Mouse (Mus musculus) embryonic facial prominence, embryonic 10.5 days (tissue): ENCODE results near the gene Arap1. TPM values are rescaled to one million over a fixed set of nuclear protein-coding genes. Genes with fewer than 3 reads are reported as not detected.

Source experiments
- DNase-seq: peaks from one replicate; pipeline ENCODE4 v3.0.0-alpha.2; 2017; ENCODE audit warnings: low spot score
- H3K27ac ChIP-seq: fragments of 300-500 bp; sonication (generic); replicated peaks from 2 replicates; pipeline ENCODE4 v1.5.1; 2016; ENCODE audit warnings: mild to moderate bottlenecking
- H3K27me3 ChIP-seq: fragments of 300-500 bp; sonication (generic); replicated peaks from 2 replicates; pipeline ENCODE4 v1.6.1; 2016; ENCODE audit warnings: low read depth, mild to moderate bottlenecking; ENCODE audit not compliant: poor library complexity, severe bottlenecking
- H3K36me3 ChIP-seq: fragments of 300-500 bp; sonication (generic); replicated peaks from 2 replicates; pipeline ENCODE4 v1.6.1; 2016; ENCODE audit warnings: mild to moderate bottlenecking, moderate library complexity
- H3K4me1 ChIP-seq: fragments of 300-500 bp; sonication (generic); 2 replicates; pipeline ENCODE4 v1.6.1; 2016
- H3K4me3 ChIP-seq: fragments of 300-500 bp; sonication (generic); 2 replicates; pipeline ENCODE4 v1.5.1; 2016; ENCODE audit warnings: mild to moderate bottlenecking, moderate library complexity
- H3K9me3 ChIP-seq: fragments of 300-500 bp; sonication (generic); 2 replicates; pipeline ENCODE4 v1.6.1; 2016; ENCODE audit warnings: mild to moderate bottlenecking
- WGBS: fragments of 180-500 bp; shearing (Covaris S2); methylation state at CpG from one replicate; pipeline ENCODE4 v1.1.7; 2016; 5-methylcytosine and 5-hydroxymethylcytosine counted together
- polyA plus RNA-seq: library from polyadenylated mRNA; unstranded; fragments of >200 nt; fragmentation: Nextera tagmentation; extraction: Ambion mirVana; gene quantifications from 2 replicates; pipeline ENCODE4 v1.2.1, GENCODE M21; 2016

Arap1 gene
- polyA plus RNA-seq, 1 experiment from 2014 or later: 15.4 TPM

DNA sequence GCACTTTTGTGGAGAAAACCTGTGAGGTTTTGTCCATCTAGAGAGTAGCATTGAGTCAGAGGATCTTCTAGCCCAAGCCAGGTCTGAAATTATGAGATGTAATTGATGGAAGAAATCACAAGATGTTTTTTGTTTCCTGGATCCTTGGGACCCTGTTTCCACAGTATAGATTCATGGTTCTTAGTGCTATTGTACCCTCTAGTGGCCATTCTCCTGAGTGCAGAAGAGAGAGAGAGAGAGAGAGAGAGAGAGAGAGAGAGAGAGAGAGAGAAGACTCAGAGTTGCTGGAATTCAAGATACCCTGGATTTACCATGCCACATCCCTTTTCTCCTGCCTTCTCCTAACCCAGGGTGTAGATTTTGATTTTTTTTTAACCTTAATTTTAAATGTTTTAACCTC lies 26.3 kb downstream of the Arap1 start:
- peaks cover 27% of the 10 kb centered on the region for H3K4me1 ChIP-seq
- no peak overlapping the region for H3K4me3 ChIP-seq
- H3K9me3 ChIP-seq: no peaks in the 10 kb centered on the region
- H3K27ac ChIP-seq: peak overlapping the region; percentile 37; the same call in 1 of the 2 replicates
- H3K36me3 ChIP-seq: no peaks in the 10 kb centered on the region
- no peak for DNase-seq
- no peaks in the 10 kb centered on the region for H3K27me3 ChIP-seq

- DNase-seq: no peak
- no peaks in the 10 kb centered on the region for H3K36me3 ChIP-seq
- WGBS: 79% methylated on average over 10 of the region's 10 CpGs
- 0 out of 2 replicates have a peak overlapping the region, but pooled peaks have one; percentile 78 for H3K27ac ChIP-seq
- no peaks in the 10 kb centered on the region for H3K27me3 ChIP-seq
- H3K4me1 ChIP-seq: peaks cover 34% of the 10 kb centered on the region
- H3K4me3 ChIP-seq: no peak overlapping the region
- no peaks in the 10 kb centered on the region for H3K9me3 ChIP-seq
Observed at GRCm38 (mm10) chr7:101376701-101377340, 29.0 kb downstream of the Arap1 start.

DNA sequence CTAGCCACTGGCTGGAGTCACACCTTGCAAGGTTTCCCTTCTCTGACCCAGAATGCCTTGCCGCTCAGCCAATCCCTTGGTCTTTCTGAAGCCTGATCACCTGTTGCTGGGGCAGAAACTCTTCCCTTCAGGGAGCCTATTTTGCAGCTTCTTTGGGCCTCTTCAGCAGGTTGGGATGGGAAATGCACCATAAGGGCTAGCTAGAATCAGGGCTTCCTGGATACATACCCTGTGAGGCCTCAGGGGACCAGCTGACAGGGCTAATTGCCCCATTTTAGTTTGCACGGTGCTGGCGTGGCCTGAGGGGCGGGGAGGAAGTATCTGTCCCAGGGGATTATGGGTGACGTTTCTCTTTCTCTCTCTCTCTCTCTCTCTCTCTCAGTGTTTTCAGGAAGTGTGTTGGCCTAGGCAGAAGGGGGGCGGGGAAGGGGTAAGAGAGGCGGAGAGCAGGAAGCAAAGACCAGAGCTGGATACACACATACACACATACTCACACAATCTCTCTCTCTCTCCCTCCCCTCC lies 29.9 kb downstream of the Arap1 start:
- Histone ChIP-seq H3K27me3 (no peaks in the 10 kb centered on the region), H3K9me3 (no peaks in the 10 kb centered on the region), H3K36me3 (no peaks in the 10 kb centered on the region), H3K4me3 (peak overlapping the region; percentile 37), H3K4me1 (peaks cover 40% of the 10 kb centered on the region), H3K27ac (peak overlapping the region; percentile 78)
- WGBS: 26% methylated on average over 7 of the region's 7 CpGs
- peak; percentile 54 for DNase-seq

DNA sequence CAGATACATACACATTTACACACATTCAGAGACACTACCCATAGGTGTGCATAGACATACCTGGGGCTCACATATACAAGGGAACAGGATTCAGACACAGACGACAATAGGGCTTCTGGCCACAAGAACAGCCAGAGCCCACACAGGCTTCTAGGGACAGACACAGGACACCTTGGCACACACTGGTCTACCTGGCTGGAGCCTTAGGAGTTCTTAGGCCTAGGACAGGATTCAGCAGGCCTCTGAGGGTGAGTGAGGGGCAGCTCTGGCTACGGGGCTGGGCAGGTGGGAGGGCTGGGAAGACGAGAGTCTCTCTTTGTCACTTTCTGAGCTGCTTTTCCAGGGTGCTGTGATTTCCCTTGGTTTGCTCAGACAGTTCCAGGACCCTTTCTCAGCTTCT lies 30.4 kb downstream of the Arap1 start:
- Histone ChIP-seq H3K27ac (peak overlapping the region; percentile 78), H3K36me3 (no peaks in the 10 kb centered on the region), H3K27me3 (no peaks in the 10 kb centered on the region), H3K4me3 (0 out of 2 replicates have a peak overlapping the region, but pooled peaks have one; percentile 37), H3K4me1 (peaks cover 40% of the 10 kb centered on the region), H3K9me3 (no peaks in the 10 kb centered on the region)
- WGBS: 56% methylated on average over 3 of the region's 3 CpGs
- DNase-seq: no peak

GRCm38 (mm10) chr7:101378796-101379465 lies 31.1 kb downstream of the Arap1 start:
- Histone ChIP-seq H3K27me3 (no peaks in the 10 kb centered on the region), H3K27ac (peak overlapping the region; percentile 78), H3K4me1 (peaks cover 37% of the 10 kb centered on the region), H3K9me3 (no peaks in the 10 kb centered on the region), H3K36me3 (no peaks in the 10 kb centered on the region), H3K4me3 (peak overlapping the region; percentile 21; the same call in 1 of the 2 replicates)
- WGBS: 54% methylated on average over 5 of the region's 5 CpGs
- DNase-seq: no peak

GRCm38 (mm10) chr7:101379732-101380131 lies 31.9 kb downstream of the Arap1 start:
- Histone ChIP-seq H3K9me3 (no peaks in the 10 kb centered on the region), H3K4me1 (peaks cover 39% of the 10 kb centered on the region), H3K4me3 (no peak overlapping the region), H3K27me3 (no peaks in the 10 kb centered on the region), H3K27ac (peak overlapping the region; percentile 78; the same call in 1 of the 2 replicates), H3K36me3 (no peaks in the 10 kb centered on the region)
- 44% methylated on average over 2 of the region's 2 CpGs for WGBS
- no peak for DNase-seq

DNA sequence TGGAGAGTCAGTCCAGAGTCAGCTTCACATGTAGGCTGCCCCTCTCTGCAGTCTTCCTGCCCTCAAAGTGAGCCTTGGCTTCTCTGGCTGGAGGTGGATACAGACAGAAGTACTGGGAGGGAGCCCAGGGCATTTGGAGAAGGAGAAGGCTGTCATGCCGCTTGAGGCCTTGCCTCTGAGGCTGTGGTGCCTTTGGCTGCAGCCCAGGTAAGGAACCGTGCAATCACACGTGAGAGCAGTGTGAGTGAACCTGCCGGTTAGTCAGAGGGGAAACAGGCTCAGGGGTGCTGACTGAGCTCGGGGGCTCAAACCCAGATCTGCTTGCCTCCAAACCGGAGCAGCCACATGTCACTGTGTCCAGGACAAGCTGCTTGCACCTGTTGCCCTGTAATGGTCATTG lies 33.6 kb downstream of the Arap1 start:
- Histone ChIP-seq H3K4me1 (peaks cover 56% of the 10 kb centered on the region), H3K9me3 (no peaks in the 10 kb centered on the region), H3K4me3 (no peak overlapping the region), H3K27ac (no peak overlapping the region; the same call in 1 of the 2 replicates), H3K27me3 (no peaks in the 10 kb centered on the region), H3K36me3 (no peaks in the 10 kb centered on the region)
- DNase-seq: no peak
- WGBS: 84% methylated on average over 6 of the region's 6 CpGs

DNA sequence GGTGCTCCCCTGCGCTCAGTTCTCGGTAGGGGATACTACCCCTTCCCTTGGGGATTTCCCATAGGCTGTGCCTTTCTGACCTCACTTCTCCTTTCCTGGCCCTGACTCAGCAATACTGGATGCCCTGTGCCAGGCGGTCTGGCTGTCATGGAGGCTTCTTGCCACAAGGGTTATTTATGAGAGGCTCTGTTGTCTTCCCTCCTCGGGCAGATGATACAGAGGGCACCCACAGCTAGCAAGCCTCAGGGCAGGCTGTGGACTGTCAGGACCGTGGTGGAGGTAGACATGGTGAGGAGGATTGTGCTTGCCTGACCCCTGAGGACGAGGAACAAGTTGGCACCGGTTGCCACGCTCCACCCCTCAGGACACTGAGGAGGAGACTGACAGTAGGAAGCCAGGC lies 34.5 kb downstream of the Arap1 start:
- Histone ChIP-seq H3K36me3 (no peaks in the 10 kb centered on the region), H3K4me1 (peaks cover 51% of the 10 kb centered on the region), H3K27me3 (no peaks in the 10 kb centered on the region), H3K4me3 (no peak overlapping the region), H3K27ac (no peak overlapping the region; the same call in 1 of the 2 replicates), H3K9me3 (no peaks in the 10 kb centered on the region)
- WGBS: 67% methylated on average over 8 of the region's 8 CpGs
- DNase-seq: no peak

DNA sequence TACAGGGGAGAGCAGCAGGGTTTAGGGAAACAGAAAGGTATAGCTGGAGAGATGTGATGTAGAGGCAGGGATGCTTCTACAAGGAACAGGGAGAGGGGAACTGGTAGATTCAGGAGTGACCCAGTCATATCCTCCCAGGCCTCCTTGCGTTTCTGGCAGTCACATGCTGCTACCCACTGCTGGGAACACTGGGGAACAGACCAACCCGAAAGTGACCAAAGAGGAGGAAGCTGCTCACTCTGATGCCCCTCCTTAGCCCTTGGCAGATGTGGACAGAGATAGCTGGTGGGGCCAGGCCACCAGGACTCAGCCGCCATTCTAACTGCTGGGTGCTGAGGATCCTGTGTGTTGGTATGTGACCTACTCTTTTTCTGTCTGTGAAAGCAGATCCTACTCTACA lies 35.9 kb downstream of the Arap1 start:
- 70% methylated on average over 3 of the region's 3 CpGs for WGBS
- H3K4me1 ChIP-seq: peaks cover 41% of the 10 kb centered on the region
- no peak for DNase-seq
- H3K4me3 ChIP-seq: no peak overlapping the region
- peaks cover 2% of the 10 kb centered on the region for H3K36me3 ChIP-seq
- no peaks in the 10 kb centered on the region for H3K9me3 ChIP-seq
- H3K27ac ChIP-seq: no peak overlapping the region
- H3K27me3 ChIP-seq: no peaks in the 10 kb centered on the region

DNA sequence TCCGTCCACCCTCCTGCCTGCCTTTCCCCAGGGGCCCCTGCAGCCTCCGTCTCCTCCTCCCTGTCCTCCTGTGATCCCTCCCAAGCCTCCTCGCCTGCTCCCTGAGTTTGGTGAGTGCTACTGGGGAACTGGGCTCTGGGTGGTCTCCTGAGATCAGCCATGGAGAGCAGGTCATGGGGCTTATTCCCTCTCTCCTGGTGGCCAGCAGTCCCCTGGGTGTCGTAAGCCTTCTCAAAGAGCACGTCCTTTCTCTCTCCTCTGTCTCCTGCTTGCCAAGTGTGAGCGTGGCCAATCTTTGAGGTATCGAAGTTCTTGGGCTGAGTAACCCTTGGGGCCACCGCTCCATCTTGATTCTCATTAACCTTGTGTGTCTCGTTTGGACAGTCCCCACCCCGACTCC lies 37.1 kb downstream of the Arap1 start:
- H3K27me3 ChIP-seq: no peaks in the 10 kb centered on the region
- no peak overlapping the region for H3K4me3 ChIP-seq
- no peaks in the 10 kb centered on the region for H3K9me3 ChIP-seq
- peak overlapping the region; percentile 60; the same call in 1 of the 2 replicates for H3K27ac ChIP-seq
- H3K36me3 ChIP-seq: peaks cover 5% of the 10 kb centered on the region
- 69% methylated on average over 10 of the region's 10 CpGs for WGBS
- DNase-seq: no peak
- H3K4me1 ChIP-seq: peaks cover 29% of the 10 kb centered on the region

DNA sequence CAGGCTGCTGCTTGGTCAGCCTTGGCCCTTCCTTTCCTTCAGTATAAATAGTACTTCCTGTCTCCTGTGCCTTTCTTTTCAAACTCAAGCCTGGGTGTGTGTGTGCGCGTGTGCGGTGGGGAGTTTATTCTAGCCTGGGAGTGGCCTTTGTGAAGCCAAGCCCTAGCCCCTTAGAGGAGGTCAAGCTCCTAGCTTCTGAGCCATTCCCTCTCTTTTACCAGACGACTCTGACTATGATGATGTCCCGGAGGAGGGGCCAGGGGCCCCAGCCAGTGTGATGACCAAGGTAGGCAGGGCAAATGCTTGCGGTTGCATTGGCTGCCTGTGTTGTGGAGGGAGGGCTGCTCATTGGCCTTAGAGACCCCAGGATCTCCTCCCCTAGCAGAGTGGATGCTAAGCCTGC lies 37.5 kb downstream of the Arap1 start:
- peaks cover 29% of the 10 kb centered on the region for H3K4me1 ChIP-seq
- no peak overlapping the region for H3K4me3 ChIP-seq
- 39% methylated on average over 6 of the region's 6 CpGs for WGBS
- DNase-seq: peak; percentile 42
- H3K27ac ChIP-seq: peak overlapping the region; percentile 60
- H3K9me3 ChIP-seq: no peaks in the 10 kb centered on the region
- no peaks in the 10 kb centered on the region for H3K27me3 ChIP-seq
- H3K36me3 ChIP-seq: peaks cover 6% of the 10 kb centered on the region

DNA sequence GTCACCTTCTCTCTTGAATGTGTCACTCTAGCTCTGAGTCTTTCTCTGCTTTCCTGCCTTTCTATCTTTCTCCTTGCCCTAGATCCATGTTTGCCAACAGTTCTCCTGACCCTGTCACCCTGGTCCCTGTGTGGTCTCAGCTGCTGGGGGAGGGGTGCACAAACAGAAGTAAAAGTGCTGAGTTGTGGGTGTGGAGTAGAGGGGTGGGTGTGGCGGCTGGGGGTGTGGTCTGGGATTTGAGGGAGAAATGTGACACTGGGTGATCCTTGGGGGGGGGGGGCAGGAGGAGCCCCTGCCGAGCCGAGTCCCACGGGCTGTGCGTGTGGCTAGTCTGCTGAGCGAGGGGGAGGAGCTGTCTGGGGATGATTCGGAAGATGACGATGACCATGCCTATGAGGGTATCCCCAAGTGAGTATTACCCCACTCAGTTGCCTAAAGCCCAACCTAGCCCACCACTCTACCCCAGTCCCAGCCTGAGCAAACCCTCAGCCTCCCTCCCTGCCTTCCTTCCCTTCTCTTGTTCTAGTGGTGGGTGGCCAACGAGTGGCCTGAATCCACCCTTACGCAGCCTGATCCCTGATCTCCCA lies 38.1 kb downstream of the Arap1 start:
- Histone ChIP-seq H3K4me1 (peaks cover 29% of the 10 kb centered on the region), H3K9me3 (no peaks in the 10 kb centered on the region), H3K27ac (peak overlapping the region; percentile 60; the same call in 1 of the 2 replicates), H3K36me3 (peaks cover 6% of the 10 kb centered on the region), H3K4me3 (no peak overlapping the region), H3K27me3 (no peaks in the 10 kb centered on the region)
- 55% methylated on average over 10 of the region's 10 CpGs for WGBS
- DNase-seq: peak; percentile 35
